Mouse (Mus musculus): ENCODE results near the gene Med9. TPM values are rescaled to one million over a fixed set of nuclear protein-coding genes. Genes with fewer than 3 reads are reported as not detected.
"Not testable (repeated sequence)": the region's sequence is repeated elsewhere in the genome, so short reads cannot be mapped to it uniquely, and the experiment has no call there.

Gene Med9
- polyA plus RNA-seq, 1 experiment from 2014 or later: 43.7 TPM

GRCm38 (mm10) chr11:59937615-59938014 is 10.4 kb upstream of the Med9 start:
- no peaks in the 10 kb centered on the region for H3K27me3 ChIP-seq (ENCODE audit: control insufficient read depth, insufficient read depth, low read length)
- H3K36me3 ChIP-seq (ENCODE audit: control insufficient read depth, insufficient read depth, low read length): no peaks in the 10 kb centered on the region
- 40% methylated on average over 2 of the region's 2 CpGs for WGBS
- H3K4me3 ChIP-seq (ENCODE audit: low read length): no peak overlapping the region
- no peak overlapping the region for H3K9ac ChIP-seq (ENCODE audit: low read depth, low read length)
- H3K4me2 ChIP-seq (replicated peaks; ENCODE audit: low read depth, low read length): no peak overlapping the region
- ATAC-seq (ENCODE audit: low FRiP score, low TSS enrichment): no peak
- no peaks in the 10 kb centered on the region for H3K9me3 ChIP-seq (ENCODE audit: control insufficient read depth, low read length)
- no peak overlapping the region for H3K27ac ChIP-seq (ENCODE audit: low read depth, low read length)
- no peaks in the 10 kb centered on the region for H3K4me1 ChIP-seq (ENCODE audit: control insufficient read depth, insufficient read depth, low read length)

- no peak overlapping the region for H3K27ac ChIP-seq (ENCODE audit: low read depth, low read length)
- no peak overlapping the region for H3K9ac ChIP-seq (ENCODE audit: low read depth, low read length)
- WGBS: 74% methylated on average over 1 of the region's 1 CpGs
- no peak for ATAC-seq (ENCODE audit: low FRiP score, low TSS enrichment)
- H3K36me3 ChIP-seq (ENCODE audit: control insufficient read depth, insufficient read depth, low read length): no peaks in the 10 kb centered on the region
- no peak overlapping the region for H3K4me3 ChIP-seq (ENCODE audit: low read length)
- H3K27me3 ChIP-seq (ENCODE audit: control insufficient read depth, insufficient read depth, low read length): no peaks in the 10 kb centered on the region
- no peaks in the 10 kb centered on the region for H3K9me3 ChIP-seq (ENCODE audit: control insufficient read depth, low read length)
- H3K4me1 ChIP-seq (ENCODE audit: control insufficient read depth, insufficient read depth, low read length): no peaks in the 10 kb centered on the region
- H3K4me2 ChIP-seq (replicated peaks; ENCODE audit: low read depth, low read length): no peak overlapping the region
Measured at GRCm38 (mm10) chr11:59939821-59940220, 8.2 kb upstream of the Med9 start.

GRCm38 (mm10) chr11:59940645-59941044 is 7.4 kb upstream of the Med9 start:
- Histone ChIP-seq H3K27me3 (ENCODE audit: control insufficient read depth, insufficient read depth, low read length) (no peaks in the 10 kb centered on the region), H3K9me3 (ENCODE audit: control insufficient read depth, low read length) (no peaks in the 10 kb centered on the region), H3K27ac (ENCODE audit: low read depth, low read length) (no peak overlapping the region), H3K4me3 (ENCODE audit: low read length) (no peak overlapping the region), H3K9ac (ENCODE audit: low read depth, low read length) (no peak overlapping the region), H3K4me1 (ENCODE audit: control insufficient read depth, insufficient read depth, low read length) (no peaks in the 10 kb centered on the region), H3K36me3 (ENCODE audit: control insufficient read depth, insufficient read depth, low read length) (no peaks in the 10 kb centered on the region), H3K4me2 (replicated peaks; ENCODE audit: low read depth, low read length) (no peak overlapping the region)
- 76% methylated on average over 3 of the region's 3 CpGs for WGBS
- no peak for ATAC-seq (ENCODE audit: low FRiP score, low TSS enrichment)

GRCm38 (mm10) chr11:59941391-59941790 is 6.6 kb upstream of the Med9 start:
- Histone ChIP-seq H3K27me3 (ENCODE audit: control insufficient read depth, insufficient read depth, low read length) (no peaks in the 10 kb centered on the region), H3K4me3 (ENCODE audit: low read length) (no peak overlapping the region), H3K4me1 (ENCODE audit: control insufficient read depth, insufficient read depth, low read length) (no peaks in the 10 kb centered on the region), H3K9me3 (ENCODE audit: control insufficient read depth, low read length) (no peaks in the 10 kb centered on the region), H3K36me3 (ENCODE audit: control insufficient read depth, insufficient read depth, low read length) (no peaks in the 10 kb centered on the region), H3K27ac (ENCODE audit: low read depth, low read length) (no peak overlapping the region), H3K4me2 (replicated peaks; ENCODE audit: low read depth, low read length) (no peak overlapping the region), H3K9ac (ENCODE audit: low read depth, low read length) (no peak overlapping the region)
- ATAC-seq (ENCODE audit: low FRiP score, low TSS enrichment): no peak
- WGBS: 35% methylated on average over 3 of the region's 3 CpGs

- not testable (repeated sequence) for H3K27me3 ChIP-seq (ENCODE audit: control insufficient read depth, insufficient read depth, low read length); ATAC-seq (ENCODE audit: low FRiP score, low TSS enrichment); H3K9me3 ChIP-seq (ENCODE audit: control insufficient read depth, low read length); H3K36me3 ChIP-seq (ENCODE audit: control insufficient read depth, insufficient read depth, low read length); H3K27ac ChIP-seq (ENCODE audit: low read depth, low read length); H3K4me3 ChIP-seq (ENCODE audit: low read length); H3K4me2 ChIP-seq (replicated peaks; ENCODE audit: low read depth, low read length); H3K9ac ChIP-seq (ENCODE audit: low read depth, low read length); H3K4me1 ChIP-seq (ENCODE audit: control insufficient read depth, insufficient read depth, low read length)
- WGBS: 89% methylated on average over 9 of the region's 10 CpGs
Measured at GRCm38 (mm10) chr11:59944855-59945254, 3.2 kb upstream of the Med9 start.

GRCm38 (mm10) chr11:59948401-59948767 is 378 bp downstream of the Med9 start:
- peaks cover 7% of the 10 kb centered on the region; the same call in 1 of the 2 replicates for H3K4me1 ChIP-seq (ENCODE audit: control insufficient read depth, insufficient read depth, low read length)
- ATAC-seq (ENCODE audit: low FRiP score, low TSS enrichment): peak; percentile 54; the same call in 1 of the 2 replicates

GRCm38 (mm10) chr11:59952892-59953291 is 4.9 kb downstream of the Med9 start:
- no peak overlapping the region for H3K4me3 ChIP-seq (ENCODE audit: low read length)
- H3K9me3 ChIP-seq (ENCODE audit: control insufficient read depth, low read length): no peaks in the 10 kb centered on the region
- H3K9ac ChIP-seq (ENCODE audit: low read depth, low read length): no peak overlapping the region
- H3K27me3 ChIP-seq (ENCODE audit: control insufficient read depth, insufficient read depth, low read length): no peaks in the 10 kb centered on the region
- no peak overlapping the region for H3K4me2 ChIP-seq (replicated peaks; ENCODE audit: low read depth, low read length)
- 87% methylated on average over 14 of the region's 14 CpGs for WGBS
- H3K36me3 ChIP-seq (ENCODE audit: control insufficient read depth, insufficient read depth, low read length): no peaks in the 10 kb centered on the region; the same call in 1 of the 2 replicates
- no peak overlapping the region for H3K27ac ChIP-seq (ENCODE audit: low read depth, low read length)
- H3K4me1 ChIP-seq (ENCODE audit: control insufficient read depth, insufficient read depth, low read length): peaks cover 7% of the 10 kb centered on the region; the same call in 1 of the 2 replicates
- ATAC-seq (ENCODE audit: low FRiP score, low TSS enrichment): no peak

More at GRCm38 (mm10) chr11:59948401-59948767, 378 bp downstream of the Med9 start:
- Histone ChIP-seq H3K9ac (ENCODE audit: low read depth, low read length) (peak overlapping the region; percentile 92), H3K36me3 (ENCODE audit: control insufficient read depth, insufficient read depth, low read length) (no peaks in the 10 kb centered on the region), H3K9me3 (ENCODE audit: control insufficient read depth, low read length) (no peaks in the 10 kb centered on the region), H3K27me3 (ENCODE audit: control insufficient read depth, insufficient read depth, low read length) (no peaks in the 10 kb centered on the region), H3K4me2 (replicated peaks; ENCODE audit: low read depth, low read length) (peak overlapping the region; percentile 81), H3K4me3 (ENCODE audit: low read length) (peak overlapping the region; percentile 89), H3K27ac (ENCODE audit: low read depth, low read length) (peak overlapping the region; percentile 57; the same call in 1 of the 2 replicates)
- 4% methylated on average over 16 of the region's 16 CpGs for WGBS

- Histone ChIP-seq H3K4me1 (ENCODE audit: control insufficient read depth, insufficient read depth, low read length) (no peaks in the 10 kb centered on the region), H3K4me3 (ENCODE audit: low read length) (no peak overlapping the region)
Measured at GRCm38 (mm10) chr11:59956749-59957148, 8.7 kb downstream of the Med9 start.

GRCm38 (mm10) chr11:59959453-59959852 is 11.4 kb downstream of the Med9 start:
- Histone ChIP-seq H3K4me2 (replicated peaks; ENCODE audit: low read depth, low read length) (no peak overlapping the region), H3K27me3 (ENCODE audit: control insufficient read depth, insufficient read depth, low read length) (peaks cover 17% of the 10 kb centered on the region; the same call in 1 of the 2 replicates), H3K9ac (ENCODE audit: low read depth, low read length) (no peak overlapping the region), H3K36me3 (ENCODE audit: control insufficient read depth, insufficient read depth, low read length) (peaks cover 19% of the 10 kb centered on the region), H3K9me3 (ENCODE audit: control insufficient read depth, low read length) (no peaks in the 10 kb centered on the region), H3K4me1 (ENCODE audit: control insufficient read depth, insufficient read depth, low read length) (peaks cover 8% of the 10 kb centered on the region; the same call in 1 of the 2 replicates), H3K27ac (ENCODE audit: low read depth, low read length) (no peak overlapping the region), H3K4me3 (ENCODE audit: low read length) (no peak overlapping the region)
- no peak for ATAC-seq (ENCODE audit: low FRiP score, low TSS enrichment)
- 81% methylated on average over 4 of the region's 4 CpGs for WGBS

More at GRCm38 (mm10) chr11:59956749-59957148, 8.7 kb downstream of the Med9 start:
- Histone ChIP-seq H3K9ac (ENCODE audit: low read depth, low read length) (no peak overlapping the region), H3K9me3 (ENCODE audit: control insufficient read depth, low read length) (no peaks in the 10 kb centered on the region), H3K4me2 (replicated peaks; ENCODE audit: low read depth, low read length) (no peak overlapping the region), H3K36me3 (ENCODE audit: control insufficient read depth, insufficient read depth, low read length) (peaks cover 14% of the 10 kb centered on the region), H3K27me3 (ENCODE audit: control insufficient read depth, insufficient read depth, low read length) (no peaks in the 10 kb centered on the region), H3K27ac (ENCODE audit: low read depth, low read length) (no peak overlapping the region)
- no peak for ATAC-seq (ENCODE audit: low FRiP score, low TSS enrichment)
- 45% methylated on average over 6 of the region's 6 CpGs for WGBS
